Mouse (Mus musculus) lung, postnatal 0 days (tissue): Measurements from ENCODE around the gene Serpina11.

Experiments
- CTCF ChIP-seq: IDR thresholded peaks from 2 replicates; pipeline ENCODE4 v1.5.1; 2016; ENCODE audit warnings: antibody characterized with exemption, mild to moderate bottlenecking
- EP300 ChIP-seq: IDR thresholded peaks from 2 replicates; pipeline ENCODE4 v1.6.1; 2016; ENCODE audit warnings: antibody characterized with exemption, mild to moderate bottlenecking, control low read depth

DNA sequence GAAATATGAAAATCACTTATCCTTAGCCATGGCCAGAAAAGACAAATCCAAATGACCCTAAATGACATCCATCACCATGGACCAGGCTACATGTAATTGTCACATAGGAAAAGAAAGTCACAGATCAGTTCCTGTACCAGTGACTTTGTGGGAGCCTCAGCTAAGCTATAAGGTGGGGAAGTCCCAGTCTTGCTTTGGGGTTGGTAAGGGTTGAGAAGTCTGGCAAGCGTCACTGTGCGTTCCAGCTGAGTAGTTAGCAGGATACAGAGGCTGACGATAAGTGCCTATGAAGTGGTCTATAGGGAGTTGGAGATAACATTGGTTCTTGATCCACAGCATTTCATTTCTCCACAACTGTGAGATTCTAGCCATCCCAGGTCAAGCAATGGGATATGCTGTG lies 25.5 kb upstream of the Serpina11 start:
- TF ChIP-seq CTCF (no peak), EP300 (no peak)
